Mouse (Mus musculus): ENCODE data around the gene Arpc2.

Arpc2 gene

DNA sequence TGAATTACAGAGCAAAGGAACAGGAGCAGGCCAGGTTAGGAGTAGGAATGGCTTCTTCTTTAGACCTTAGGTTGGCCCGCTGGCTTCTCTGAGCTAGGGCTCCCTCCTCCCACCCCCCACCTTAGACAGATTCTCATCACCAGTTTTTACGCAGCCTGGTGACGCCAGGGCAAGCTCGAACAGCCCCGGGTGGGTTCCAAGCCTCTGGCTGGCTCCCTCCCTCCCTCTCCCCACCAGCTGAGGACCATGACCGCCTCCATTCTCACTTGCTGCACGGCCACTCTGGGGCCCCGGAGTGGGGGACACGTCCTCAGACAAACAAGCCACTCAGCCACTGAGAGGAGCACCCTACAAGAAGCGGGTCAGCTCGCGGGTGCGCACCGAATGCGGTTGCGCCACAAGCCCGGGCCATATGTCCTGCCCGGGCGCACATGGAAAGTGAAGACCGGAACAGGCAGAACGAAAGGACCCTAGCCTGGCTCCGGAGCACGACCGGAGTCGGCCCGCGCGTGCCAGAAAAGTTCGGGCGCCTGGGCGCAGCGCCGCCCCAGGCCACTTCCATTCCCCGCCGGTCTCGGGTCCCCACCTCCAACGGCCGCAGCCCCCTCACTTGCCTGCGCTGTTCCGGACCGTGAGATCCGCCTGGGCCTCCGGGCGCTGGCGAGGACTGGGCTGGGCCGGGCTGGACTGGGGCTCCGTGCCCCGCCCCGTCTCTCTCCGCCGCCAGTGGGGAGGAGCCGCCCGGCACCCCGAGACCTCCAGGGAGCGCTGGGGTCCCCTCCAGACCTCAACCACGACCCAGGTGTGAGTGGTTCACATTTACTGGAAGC, 67.8 kb downstream of the Arpc2 start:
- peak; percentile 66 for DNase-seq

DNA sequence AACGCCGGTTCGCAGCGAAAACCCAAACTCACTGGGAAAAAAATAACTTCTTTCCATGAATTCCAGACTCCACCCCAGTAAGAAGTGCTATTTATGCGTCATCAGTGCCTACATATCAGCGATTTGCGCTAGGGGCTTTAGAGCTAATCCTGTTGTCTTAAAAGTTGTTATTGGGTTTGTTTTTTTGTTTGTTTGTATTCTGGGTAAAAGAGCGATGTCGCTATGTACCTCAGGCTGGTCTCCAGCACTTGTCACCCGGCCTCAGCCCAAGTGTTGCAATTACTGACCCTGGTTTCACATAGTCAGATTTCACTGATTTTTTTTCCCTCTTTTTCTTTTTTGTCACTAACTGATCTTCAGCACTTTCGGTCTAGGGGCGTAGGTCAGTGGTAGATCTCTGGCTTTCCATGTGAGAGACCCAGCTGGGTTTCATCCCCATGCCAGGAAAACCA, 68.5 kb downstream of the Arpc2 start:
- no peak for DNase-seq

DNA sequence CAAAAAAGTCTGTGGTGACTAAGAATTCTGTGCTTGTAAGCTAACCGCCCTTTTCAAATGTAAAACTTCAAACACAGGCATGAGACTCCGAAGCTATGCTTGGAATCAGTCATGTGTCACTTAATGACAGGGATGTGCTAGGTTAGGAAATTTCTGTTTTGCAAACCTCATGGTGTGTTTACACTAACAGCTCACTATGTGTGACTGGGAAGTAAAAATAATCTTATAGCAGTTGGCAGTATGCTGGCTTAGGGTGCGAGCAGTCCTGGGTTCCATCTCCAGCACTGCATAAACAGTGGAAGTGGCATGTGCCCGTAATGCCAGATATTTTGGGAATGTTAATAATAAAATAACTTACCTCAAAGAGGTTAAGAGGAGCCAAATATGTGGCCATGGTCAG, 69.1 kb downstream of the Arpc2 start:
- no peak for DNase-seq

GRCm38 (mm10) chr1:74305522-74305921, 69.6 kb downstream of the Arpc2 start, which contains the start of gene Tmbim1:
Gene Tmbim1, minus strand, starts transcription at chr1:74305622.
- DNase-seq = no peak

DNA sequence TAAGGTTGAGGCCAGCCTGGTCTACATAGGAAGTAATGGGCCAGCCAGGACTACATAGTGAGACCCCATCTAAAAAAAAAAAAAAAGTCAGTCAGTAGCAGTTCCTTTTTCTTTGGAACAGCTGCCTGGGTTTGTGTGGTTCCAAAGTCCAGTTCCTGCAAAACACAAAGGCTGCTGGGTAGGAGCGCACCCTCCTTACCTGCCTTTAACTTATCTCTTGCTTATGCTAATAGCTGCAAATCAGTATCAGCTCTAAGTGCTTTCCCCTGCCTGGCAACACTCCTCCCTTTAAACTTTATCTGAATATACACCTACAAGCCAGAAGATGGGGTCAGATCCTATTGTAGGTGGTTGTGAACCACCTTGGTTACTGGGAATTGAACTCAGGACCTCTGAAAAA, 71.3 kb downstream of the Arpc2 start:
- DNase-seq = no peak

DNA sequence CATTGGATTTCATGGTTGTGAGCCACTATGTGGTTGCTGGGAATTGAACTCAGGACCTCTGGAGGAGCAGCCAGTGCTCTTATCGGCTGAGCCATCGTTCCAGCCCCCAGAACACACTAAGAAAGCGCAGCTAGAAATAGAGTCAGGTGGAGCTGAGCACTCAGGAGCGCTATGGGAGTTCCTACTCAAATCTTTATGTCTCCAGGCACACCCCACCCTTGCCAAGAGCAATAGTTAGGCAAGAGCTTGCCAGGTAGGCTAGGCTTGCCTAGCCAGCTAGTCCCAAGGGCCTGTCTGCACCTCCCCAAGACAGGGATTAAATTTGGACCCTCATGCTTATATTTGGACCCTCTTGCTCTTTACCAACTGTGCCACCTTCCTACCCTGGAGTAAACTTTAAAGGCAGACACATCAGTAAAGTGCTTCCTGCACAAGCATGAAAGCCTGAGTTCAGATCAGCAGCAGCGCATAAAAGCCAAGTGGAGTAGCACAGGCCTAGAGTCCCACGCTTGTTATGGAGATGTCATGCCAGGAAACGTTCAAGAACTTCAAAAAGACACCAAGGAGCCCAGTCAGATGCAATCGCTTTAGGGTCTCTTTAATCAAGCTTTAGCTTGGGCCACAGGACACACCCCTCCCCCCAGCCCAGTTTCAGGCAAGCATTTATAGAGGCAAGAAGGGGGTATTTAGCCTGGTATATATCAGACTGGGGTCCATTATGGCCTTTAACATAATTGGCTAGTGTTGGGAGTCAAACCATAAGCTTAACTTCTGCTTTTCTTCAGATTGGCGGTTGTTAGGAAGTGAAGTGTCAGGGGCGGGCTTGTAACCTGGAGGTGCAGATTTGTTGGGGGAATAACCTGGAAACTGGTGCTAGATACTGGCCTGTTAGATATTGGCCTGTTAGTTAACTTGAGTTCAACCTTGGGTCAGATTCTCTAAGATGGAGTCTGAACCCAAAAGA, 72.4 kb downstream of the Arpc2 start:
- no peak for DNase-seq

DNA sequence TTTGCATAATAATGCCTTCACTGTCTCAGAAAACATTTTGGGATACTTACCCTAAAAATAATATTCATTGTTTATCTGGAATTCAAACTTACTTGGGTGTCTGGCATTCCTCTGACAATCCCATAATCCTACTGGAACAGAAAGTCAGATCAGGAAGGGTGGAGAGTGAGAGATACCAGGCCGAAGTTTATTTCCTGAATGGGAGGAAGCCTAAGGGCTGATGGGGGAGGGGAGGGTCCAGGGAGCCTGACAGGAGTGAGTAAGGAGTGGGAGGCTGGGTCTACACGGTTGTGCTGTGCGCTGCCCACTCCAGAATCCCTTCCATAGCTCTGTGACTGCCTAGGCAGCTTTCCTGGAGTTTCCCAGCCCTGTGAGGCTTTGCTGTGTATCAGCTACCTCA, 73.9 kb downstream of the Arpc2 start:
- no peak for DNase-seq

DNA sequence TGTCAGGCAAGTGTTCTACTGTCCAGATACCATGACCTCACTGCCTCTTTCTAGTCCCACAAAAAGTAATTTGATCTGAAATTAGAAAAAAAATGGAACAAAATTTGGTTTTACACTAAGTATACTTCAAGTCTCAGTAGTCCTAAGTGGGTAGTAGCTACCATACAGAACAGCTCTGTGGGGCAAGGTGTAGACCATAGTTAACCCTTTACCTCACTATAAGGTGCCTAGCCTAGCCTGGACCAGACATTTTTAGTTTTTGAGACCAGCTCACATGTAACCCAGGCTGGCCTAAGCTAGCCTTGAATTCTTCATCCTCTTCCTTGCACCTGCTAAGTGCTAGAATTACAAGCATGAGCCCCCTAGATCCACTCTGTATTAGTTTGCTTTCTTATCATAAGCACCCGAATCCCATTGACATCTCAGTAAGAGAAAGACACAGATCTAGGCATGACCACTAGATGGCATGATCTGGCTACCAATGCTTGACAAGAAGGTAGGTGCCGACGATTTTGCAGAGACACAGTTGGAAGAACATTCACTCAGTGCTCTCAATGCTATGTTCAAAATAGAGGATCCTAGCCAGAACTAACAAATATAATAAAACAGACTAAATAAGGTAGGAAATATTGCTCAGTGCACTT, 77.3 kb downstream of the Arpc2 start:
- DNase-seq = no peak

- DNase-seq = no peak
These were observed 78.9 kb downstream of the Arpc2 start for GRCm38 (mm10) chr1:74314796-74315195.

- no peak for DNase-seq
These were observed 80.4 kb downstream of the Arpc2 start for GRCm38 (mm10) chr1:74316114-74316827.

Data from cerebellum, adult 11-12 months (tissue).